Mouse (Mus musculus): ENCODE data around the gene Col18a1. TPM values are rescaled to one million over a fixed set of nuclear protein-coding genes. Genes with fewer than 3 reads are reported as not detected.

The Col18a1 gene
- polyA plus RNA-seq, 1 experiment from 2014 or later, result 29.7 TPM

GRCm38 (mm10) chr10:77026944-77027343 is 139.4 kb downstream of the Col18a1 start:
- H3K4me3 ChIP-seq (replicated peaks), result no peak overlapping the region
- H3K36me3 ChIP-seq, result no peaks in the 10 kb centered on the region
- no peak overlapping the region for H3K9ac ChIP-seq
- peaks cover 14% of the 10 kb centered on the region for H3K4me1 ChIP-seq (replicated peaks)
- WGBS (ENCODE audit: insufficient replicate concordance), result 58% methylated on average over 3 of the region's 3 CpGs
- no peak overlapping the region for H3K27ac ChIP-seq
- DNase-seq, result no peak
- H3K9me3 ChIP-seq (replicated peaks), result no peaks in the 10 kb centered on the region
- no peak for ATAC-seq (ENCODE audit: low read depth)
- no peak overlapping the region for H3K4me2 ChIP-seq
- peaks cover 7% of the 10 kb centered on the region; the same call in 1 of the 2 replicates for H3K27me3 ChIP-seq

DNA sequence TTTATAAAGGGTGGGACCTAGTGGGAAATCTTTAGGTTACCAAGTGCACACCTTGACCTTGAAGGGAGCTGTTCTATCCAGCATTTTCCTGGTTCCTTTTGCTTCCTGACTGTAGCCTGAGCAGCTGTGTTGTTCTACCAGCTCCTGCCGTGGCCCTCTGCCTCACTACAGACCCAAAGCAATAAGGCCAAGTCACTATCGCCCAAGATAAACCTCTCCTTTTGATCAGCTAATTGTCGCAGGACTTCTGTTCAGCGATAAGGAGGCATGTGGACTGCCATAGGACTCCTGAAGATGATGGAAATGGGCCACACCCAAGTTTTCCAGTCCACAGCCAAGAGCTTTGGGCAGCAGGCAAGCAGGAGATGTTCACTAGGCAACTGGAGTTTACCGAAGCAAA is 142.1 kb downstream of the Col18a1 start:
- Histone ChIP-seq H3K36me3 (no peaks in the 10 kb centered on the region), H3K27me3 (peaks cover 2% of the 10 kb centered on the region; the same call in 1 of the 2 replicates), H3K27ac (no peak overlapping the region), H3K4me3 (replicated peaks) (no peak overlapping the region), H3K9me3 (replicated peaks) (no peaks in the 10 kb centered on the region), H3K4me1 (replicated peaks) (peaks cover 8% of the 10 kb centered on the region), H3K9ac (no peak overlapping the region), H3K4me2 (no peak overlapping the region)
- 41% methylated on average over 5 of the region's 5 CpGs for WGBS (ENCODE audit: insufficient replicate concordance)
- ATAC-seq (ENCODE audit: low read depth) (no peak), DNase-seq (no peak)

DNA sequence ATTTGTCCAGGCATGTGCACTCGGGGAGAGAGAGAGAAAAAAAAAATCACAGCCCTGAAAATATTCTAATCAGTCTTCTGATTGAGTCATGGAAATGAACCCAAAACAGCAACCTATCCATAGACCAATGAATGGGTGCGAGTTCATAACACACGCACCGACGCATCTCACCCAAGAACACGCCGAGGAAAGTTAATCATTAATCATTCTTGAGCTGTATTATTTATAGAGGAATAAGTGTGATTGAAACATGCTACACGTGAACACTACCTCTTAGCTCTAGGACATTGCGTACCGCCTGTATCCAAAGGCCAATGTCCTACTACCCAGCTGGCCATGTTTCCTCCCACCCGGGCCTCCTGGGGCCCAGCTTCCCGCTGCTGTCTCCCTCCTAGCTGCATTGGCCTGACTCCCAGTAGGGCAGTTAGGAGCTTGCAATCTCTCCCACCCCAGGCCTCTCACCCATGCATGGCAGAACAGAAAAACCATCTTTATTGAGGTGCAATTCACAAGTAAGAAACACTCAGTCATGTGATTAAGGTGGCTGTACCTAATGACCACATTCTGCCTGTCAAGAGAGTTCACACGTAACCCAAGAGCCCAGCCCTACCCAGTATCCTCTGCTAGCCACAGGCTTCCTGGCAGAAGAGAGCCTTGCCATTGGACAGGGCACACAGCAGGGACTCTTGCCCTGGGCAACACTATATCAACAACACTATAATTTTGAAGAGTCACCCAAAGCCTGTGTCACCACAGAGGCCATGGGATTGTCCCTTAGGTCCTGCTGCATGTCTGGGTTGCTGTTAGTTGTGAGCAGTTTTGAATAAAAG is 143.8 kb downstream of the Col18a1 start:
- Histone ChIP-seq H3K27ac (no peak overlapping the region), H3K4me2 (no peak overlapping the region), H3K36me3 (no peaks in the 10 kb centered on the region), H3K9me3 (replicated peaks) (no peaks in the 10 kb centered on the region), H3K4me1 (replicated peaks) (peaks cover 8% of the 10 kb centered on the region), H3K4me3 (replicated peaks) (no peak overlapping the region), H3K27me3 (peaks cover 2% of the 10 kb centered on the region; the same call in 1 of the 2 replicates), H3K9ac (no peak overlapping the region)
- ATAC-seq (ENCODE audit: low read depth) (no peak), DNase-seq (no peak)
- 65% methylated on average over 13 of the region's 13 CpGs for WGBS (ENCODE audit: insufficient replicate concordance)

- peak; percentile 60 for DNase-seq
- H3K27ac ChIP-seq, result no peak overlapping the region
- 21% methylated on average over 17 of the region's 17 CpGs for WGBS (ENCODE audit: insufficient replicate concordance)
- peaks cover 2% of the 10 kb centered on the region; the same call in 1 of the 2 replicates for H3K27me3 ChIP-seq
- no peak overlapping the region for H3K4me3 ChIP-seq (replicated peaks)
- peak; percentile 69 for ATAC-seq (ENCODE audit: low read depth)
- peak overlapping the region; percentile 34 for H3K4me2 ChIP-seq
- no peak overlapping the region for H3K9ac ChIP-seq
- no peaks in the 10 kb centered on the region for H3K9me3 ChIP-seq (replicated peaks)
- H3K4me1 ChIP-seq (replicated peaks), result peaks cover 8% of the 10 kb centered on the region
- H3K36me3 ChIP-seq, result no peaks in the 10 kb centered on the region
Observed at GRCm38 (mm10) chr10:77021399-77022052, 144.8 kb downstream of the Col18a1 start.

GRCm38 (mm10) chr10:77017662-77018061 is 148.7 kb downstream of the Col18a1 start:
- H3K9ac ChIP-seq, result no peak overlapping the region
- no peak overlapping the region for H3K4me3 ChIP-seq (replicated peaks)
- H3K9me3 ChIP-seq (replicated peaks), result no peaks in the 10 kb centered on the region
- no peak overlapping the region for H3K27ac ChIP-seq
- H3K27me3 ChIP-seq, result no peaks in the 10 kb centered on the region
- no peaks in the 10 kb centered on the region; the same call in 1 of the 2 replicates for H3K4me1 ChIP-seq (replicated peaks)
- H3K4me2 ChIP-seq, result no peak overlapping the region
- DNase-seq (no peak), ATAC-seq (ENCODE audit: low read depth) (no peak)
- H3K36me3 ChIP-seq, result no peaks in the 10 kb centered on the region
- 57% methylated on average over 9 of the region's 9 CpGs for WGBS (ENCODE audit: insufficient replicate concordance)

DNA sequence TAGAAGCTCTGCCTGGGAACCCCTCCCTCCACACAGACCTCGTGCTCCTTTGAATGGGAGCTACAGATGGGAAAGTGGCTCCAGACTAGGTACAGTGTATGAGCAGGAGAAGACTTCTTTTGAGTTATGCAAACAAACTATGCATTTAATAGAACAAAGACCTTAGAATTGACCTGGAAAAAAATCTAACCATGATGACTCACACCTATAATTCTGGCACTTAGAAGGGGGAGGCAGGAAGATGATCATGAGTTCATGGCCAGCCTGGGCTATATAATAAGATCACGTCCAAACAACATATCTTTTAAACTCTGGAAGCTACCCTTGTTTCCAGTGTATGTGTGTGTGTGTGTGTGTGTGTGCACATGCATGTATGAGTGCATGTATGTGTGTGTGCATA is 149.3 kb downstream of the Col18a1 start:
- H3K27me3 ChIP-seq, result no peaks in the 10 kb centered on the region
- ATAC-seq (ENCODE audit: low read depth), result no peak
- WGBS (ENCODE audit: insufficient replicate concordance), result 51% methylated on average over 2 of the region's 2 CpGs

GRCm38 (mm10) chr10:77016499-77016898 is 149.8 kb downstream of the Col18a1 start:
- H3K27me3 ChIP-seq, result no peaks in the 10 kb centered on the region
- ATAC-seq (ENCODE audit: low read depth), result no peak
- H3K4me2 ChIP-seq, result no peak overlapping the region
- no peaks in the 10 kb centered on the region for H3K36me3 ChIP-seq
- H3K9ac ChIP-seq, result no peak overlapping the region
- no peaks in the 10 kb centered on the region for H3K9me3 ChIP-seq (replicated peaks)
- no peaks in the 10 kb centered on the region; the same call in 1 of the 2 replicates for H3K4me1 ChIP-seq (replicated peaks)
- WGBS (ENCODE audit: insufficient replicate concordance), result 47% methylated on average over 8 of the region's 8 CpGs
- no peak for DNase-seq
- no peak overlapping the region for H3K27ac ChIP-seq
- no peak overlapping the region for H3K4me3 ChIP-seq (replicated peaks)

More for the DNA sequence above, 149.3 kb downstream of the Col18a1 start:
- H3K4me3 ChIP-seq (replicated peaks), result no peak overlapping the region
- no peak overlapping the region for H3K4me2 ChIP-seq
- no peak for DNase-seq
- H3K27ac ChIP-seq, result no peak overlapping the region
- no peaks in the 10 kb centered on the region; the same call in 1 of the 2 replicates for H3K4me1 ChIP-seq (replicated peaks)
- H3K9ac ChIP-seq, result no peak overlapping the region
- H3K9me3 ChIP-seq (replicated peaks), result no peaks in the 10 kb centered on the region
- H3K36me3 ChIP-seq, result no peaks in the 10 kb centered on the region

- no peak overlapping the region for H3K4me3 ChIP-seq (replicated peaks)
- no peaks in the 10 kb centered on the region for H3K9me3 ChIP-seq (replicated peaks)
- H3K36me3 ChIP-seq, result no peaks in the 10 kb centered on the region
- 66% methylated on average over 7 of the region's 7 CpGs for WGBS (ENCODE audit: insufficient replicate concordance)
- ATAC-seq (ENCODE audit: low read depth) (no peak), DNase-seq (no peak)
- peaks cover 3% of the 10 kb centered on the region; the same call in 1 of the 2 replicates for H3K4me1 ChIP-seq (replicated peaks)
- no peak overlapping the region for H3K27ac ChIP-seq
- no peak overlapping the region for H3K9ac ChIP-seq
- no peak overlapping the region for H3K4me2 ChIP-seq
- no peaks in the 10 kb centered on the region for H3K27me3 ChIP-seq
Observed at GRCm38 (mm10) chr10:77016080-77016479, 150.3 kb downstream of the Col18a1 start.

- DNase-seq (no peak), ATAC-seq (ENCODE audit: low read depth) (no peak)
- H3K4me3 ChIP-seq (replicated peaks), result no peak overlapping the region
- no peak overlapping the region for H3K9ac ChIP-seq
- no peaks in the 10 kb centered on the region for H3K36me3 ChIP-seq
- H3K4me2 ChIP-seq, result no peak overlapping the region
- peaks cover 14% of the 10 kb centered on the region for H3K4me1 ChIP-seq (replicated peaks)
- no peaks in the 10 kb centered on the region for H3K9me3 ChIP-seq (replicated peaks)
- no peak overlapping the region for H3K27ac ChIP-seq
- 55% methylated on average over 4 of the region's 4 CpGs for WGBS (ENCODE audit: insufficient replicate concordance)
- H3K27me3 ChIP-seq, result no peaks in the 10 kb centered on the region
Observed at GRCm38 (mm10) chr10:77011681-77012080, 154.7 kb downstream of the Col18a1 start.

GRCm38 (mm10) chr10:77008698-77009097 is 157.7 kb downstream of the Col18a1 start:
- DNase-seq (no peak), ATAC-seq (ENCODE audit: low read depth) (no peak)
- H3K4me3 ChIP-seq (replicated peaks), result no peak overlapping the region
- 66% methylated on average over 2 of the region's 3 CpGs for WGBS (ENCODE audit: insufficient replicate concordance)
- no peaks in the 10 kb centered on the region for H3K9me3 ChIP-seq (replicated peaks)
- no peak overlapping the region for H3K4me2 ChIP-seq
- H3K36me3 ChIP-seq, result no peaks in the 10 kb centered on the region
- no peak overlapping the region for H3K9ac ChIP-seq
- no peaks in the 10 kb centered on the region for H3K27me3 ChIP-seq
- H3K27ac ChIP-seq, result no peak overlapping the region
- peaks cover 14% of the 10 kb centered on the region for H3K4me1 ChIP-seq (replicated peaks)

DNA sequence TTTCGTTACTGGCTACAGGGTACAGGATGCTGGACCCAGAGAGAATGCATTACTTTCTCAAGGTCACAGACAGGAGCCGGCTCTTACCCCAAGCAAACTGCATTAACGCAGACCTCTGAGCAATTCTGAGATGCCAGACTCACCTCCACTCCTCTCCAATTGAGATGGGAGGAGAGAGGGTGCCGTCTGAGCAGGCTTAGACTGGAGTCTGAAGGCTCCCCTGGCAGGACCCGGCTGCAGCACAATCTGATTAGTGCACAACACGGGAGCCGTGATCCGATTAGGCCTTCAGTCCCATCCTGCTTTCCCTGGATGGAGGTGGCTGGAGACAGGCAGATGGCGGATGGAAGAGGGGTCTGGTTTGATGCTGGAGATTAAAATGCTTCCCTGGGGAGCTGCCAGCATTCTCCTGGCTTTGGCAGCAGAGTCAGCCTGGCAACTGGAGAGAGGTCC is 158.2 kb downstream of the Col18a1 start:
- ATAC-seq (ENCODE audit: low read depth), result no peak
- 46% methylated on average over 9 of the region's 9 CpGs for WGBS (ENCODE audit: insufficient replicate concordance)
- Histone ChIP-seq H3K9me3 (replicated peaks) (no peaks in the 10 kb centered on the region), H3K4me3 (replicated peaks) (no peak overlapping the region), H3K36me3 (no peaks in the 10 kb centered on the region), H3K4me2 (no peak overlapping the region), H3K4me1 (replicated peaks) (peaks cover 14% of the 10 kb centered on the region), H3K9ac (no peak overlapping the region), H3K27ac (no peak overlapping the region; the same call in 1 of the 2 replicates), H3K27me3 (no peaks in the 10 kb centered on the region)
- DNase-seq, result no peak

Data from liver, embryonic 13.5 days (tissue).